In genomic region chr11:20772642-20773041, GRCm38 (mm10) we compare ENCODE assay signal across 17 mouse cellular contexts.
"Had no signal": no experiment of that assay in that cellular context is flagged by ENCODE, and none has a peak within 500 bp of the region (broad histone marks: within the 10 kb centered on the region; RNA-seq: fewer than 3 reads in every experiment).

No protein-coding gene starts in this region.

- H3K36me3 ChIP-seq: liver, embryonic 13.5 days had no signal

- H3K9ac ChIP-seq: liver, embryonic 13.5 days had no signal

- DNase-seq: kidney, adult 9 months; kidney, postnatal 25 days; layer of hippocampus, postnatal 36 days; liver, embryonic 13.5 days; lung, adult 2 months; lung, postnatal 14 days; lung, postnatal 4 days; midbrain, embryonic 14.5 days; right cerebral cortex, postnatal 14 days; right cerebral cortex, postnatal 4 days; thymus, adult 2 months; thymus, postnatal 14 days; thymus, postnatal 4 days had no signal

- H3K4me2 ChIP-seq: liver, embryonic 13.5 days; midbrain, embryonic 11.5 days had no signal

- H3K27me3 ChIP-seq: liver, embryonic 13.5 days had no signal

- H3K4me3 ChIP-seq: left cerebral cortex, adult 2 months; liver, embryonic 13.5 days had no signal

- H3K27ac ChIP-seq: kidney, postnatal 0 days; left cerebral cortex, adult 2 months; liver, embryonic 13.5 days; stomach, postnatal 0 days had no signal

- H3K9me3 ChIP-seq: liver, embryonic 13.5 days had no signal
